Mouse (Mus musculus): ENCODE data around the gene Pate4. TPM values are rescaled to one million over a fixed set of nuclear protein-coding genes. Genes with fewer than 3 reads are reported as not detected.

The Pate4 gene
- polyA plus RNA-seq, 2 experiments: not detected

GRCm38 (mm10) chr9:35607647-35608405 is 3.9 kb downstream of the Pate4 start:
- TF ChIP-seq POLR2A (IDR thresholded peaks at IDR 0.05; ENCODE audit: borderline replicate concordance, extremely low read depth, insufficient read depth, insufficient read length): no peak
- Histone ChIP-seq H3K4me3 (replicated peaks; ENCODE audit: low read length) (no peak overlapping the region), H3K4me1 (ENCODE audit: control insufficient read depth, insufficient read depth, low read length) (no peaks in the 10 kb centered on the region), H3K9me3 (ENCODE audit: control insufficient read depth, low read length) (no peaks in the 10 kb centered on the region), H3K36me3 (ENCODE audit: control insufficient read depth, insufficient read depth, low read length) (no peaks in the 10 kb centered on the region), H3K27ac (replicated peaks; ENCODE audit: low read depth, low read length) (no peak overlapping the region), H3K4me2 (replicated peaks; ENCODE audit: low read depth, low read length, severe bottlenecking) (no peak overlapping the region), H3K9ac (ENCODE audit: low read depth, low read length, severe bottlenecking) (no peak overlapping the region), H3K27me3 (ENCODE audit: control insufficient read depth, insufficient read depth, low read length) (no peaks in the 10 kb centered on the region)
- WGBS: 64% methylated on average over 8 of the region's 8 CpGs
- no peak for DNase-seq (ENCODE audit: low spot score)
- no peak for ATAC-seq (ENCODE audit: low FRiP score, low read depth)

GRCm38 (mm10) chr9:35592903-35593302 is 18.8 kb downstream of the Pate4 start:
- Histone ChIP-seq H3K4me2 (replicated peaks; ENCODE audit: low read depth, low read length, severe bottlenecking) (no peak overlapping the region), H3K9me3 (ENCODE audit: control insufficient read depth, low read length) (no peaks in the 10 kb centered on the region), H3K27ac (replicated peaks; ENCODE audit: low read depth, low read length) (no peak overlapping the region), H3K36me3 (ENCODE audit: control insufficient read depth, insufficient read depth, low read length) (no peaks in the 10 kb centered on the region), H3K27me3 (ENCODE audit: control insufficient read depth, insufficient read depth, low read length) (no peaks in the 10 kb centered on the region), H3K4me1 (ENCODE audit: control insufficient read depth, insufficient read depth, low read length) (no peaks in the 10 kb centered on the region), H3K4me3 (replicated peaks; ENCODE audit: low read length) (no peak overlapping the region), H3K9ac (ENCODE audit: low read depth, low read length, severe bottlenecking) (no peak overlapping the region)
- TF ChIP-seq POLR2A (IDR thresholded peaks at IDR 0.05; ENCODE audit: borderline replicate concordance, extremely low read depth, insufficient read depth, insufficient read length): no peak
- DNase-seq (ENCODE audit: low spot score) (no peak), ATAC-seq (ENCODE audit: low FRiP score, low read depth) (no peak)
- WGBS: 7% methylated on average over 2 of the region's 2 CpGs

GRCm38 (mm10) chr9:35587674-35588073 is 24.1 kb downstream of the Pate4 start:
- Histone ChIP-seq H3K27me3 (ENCODE audit: control insufficient read depth, insufficient read depth, low read length) (no peaks in the 10 kb centered on the region), H3K36me3 (ENCODE audit: control insufficient read depth, insufficient read depth, low read length) (no peaks in the 10 kb centered on the region), H3K4me2 (replicated peaks; ENCODE audit: low read depth, low read length, severe bottlenecking) (no peak overlapping the region), H3K9ac (ENCODE audit: low read depth, low read length, severe bottlenecking) (no peak overlapping the region), H3K4me3 (replicated peaks; ENCODE audit: low read length) (no peak overlapping the region), H3K27ac (replicated peaks; ENCODE audit: low read depth, low read length) (no peak overlapping the region), H3K9me3 (ENCODE audit: control insufficient read depth, low read length) (no peaks in the 10 kb centered on the region), H3K4me1 (ENCODE audit: control insufficient read depth, insufficient read depth, low read length) (no peaks in the 10 kb centered on the region)
- no peak for ATAC-seq (ENCODE audit: low FRiP score, low read depth)
- DNase-seq (ENCODE audit: low spot score): no peak
- no peak for TF ChIP-seq POLR2A (IDR thresholded peaks at IDR 0.05; ENCODE audit: borderline replicate concordance, extremely low read depth, insufficient read depth, insufficient read length)
- WGBS: 21% methylated on average over 1 of the region's 1 CpGs

GRCm38 (mm10) chr9:35574416-35574815 is 37.3 kb downstream of the Pate4 start:
- 2% methylated on average over 32 of the region's 32 CpGs for WGBS
- H3K9me3 ChIP-seq (ENCODE audit: control insufficient read depth, low read length): no peaks in the 10 kb centered on the region
- H3K27ac ChIP-seq (replicated peaks; ENCODE audit: low read depth, low read length): no peak overlapping the region
- no peaks in the 10 kb centered on the region for H3K4me1 ChIP-seq (ENCODE audit: control insufficient read depth, insufficient read depth, low read length)
- H3K9ac ChIP-seq (ENCODE audit: low read depth, low read length, severe bottlenecking): peak overlapping the region; percentile 40; the same call in 1 of the 2 replicates
- no peaks in the 10 kb centered on the region for H3K36me3 ChIP-seq (ENCODE audit: control insufficient read depth, insufficient read depth, low read length)
- ATAC-seq (ENCODE audit: low FRiP score, low read depth) (no peak), DNase-seq (ENCODE audit: low spot score) (no peak)
- no peak for TF ChIP-seq POLR2A (IDR thresholded peaks at IDR 0.05; ENCODE audit: borderline replicate concordance, extremely low read depth, insufficient read depth, insufficient read length)
- H3K4me2 ChIP-seq (replicated peaks; ENCODE audit: low read depth, low read length, severe bottlenecking): peak overlapping the region; percentile 51
- H3K4me3 ChIP-seq (replicated peaks; ENCODE audit: low read length): peak overlapping the region; percentile 26
- H3K27me3 ChIP-seq (ENCODE audit: control insufficient read depth, insufficient read depth, low read length): peaks cover 3% of the 10 kb centered on the region; the same call in 1 of the 2 replicates

- peak overlapping the region; percentile 72 for H3K9ac ChIP-seq (ENCODE audit: low read depth, low read length, severe bottlenecking)
- no peak for DNase-seq (ENCODE audit: low spot score)
- H3K27ac ChIP-seq (replicated peaks; ENCODE audit: low read depth, low read length): no peak overlapping the region
- H3K9me3 ChIP-seq (ENCODE audit: control insufficient read depth, low read length): no peaks in the 10 kb centered on the region
- H3K4me3 ChIP-seq (replicated peaks; ENCODE audit: low read length): peak overlapping the region; percentile 80
- H3K4me1 ChIP-seq (ENCODE audit: control insufficient read depth, insufficient read depth, low read length): no peaks in the 10 kb centered on the region
- peaks cover 27% of the 10 kb centered on the region for H3K36me3 ChIP-seq (ENCODE audit: control insufficient read depth, insufficient read depth, low read length)
- 10% methylated on average over 5 of the region's 5 CpGs for WGBS
- no peak for TF ChIP-seq POLR2A (IDR thresholded peaks at IDR 0.05; ENCODE audit: borderline replicate concordance, extremely low read depth, insufficient read depth, insufficient read length)
- peaks cover 3% of the 10 kb centered on the region; the same call in 1 of the 2 replicates for H3K27me3 ChIP-seq (ENCODE audit: control insufficient read depth, insufficient read depth, low read length)
- H3K4me2 ChIP-seq (replicated peaks; ENCODE audit: low read depth, low read length, severe bottlenecking): peak overlapping the region; percentile 56
- ATAC-seq (ENCODE audit: low FRiP score, low read depth): no peak
Observed at GRCm38 (mm10) chr9:35570663-35571062, 41.1 kb downstream of the Pate4 start.

Measured in limb, embryonic 14.5 days (tissue).